Mouse (Mus musculus) stomach, postnatal 0 days (tissue): ENCODE results near the gene Rnf126. TPM values are rescaled to one million over a fixed set of nuclear protein-coding genes. Genes with fewer than 3 reads are reported as not detected.

Source experiments
- ATAC-seq: fragments of 200-750 bp; cut with Nextera tagmentation; 2 replicates; pipeline ENCODE4 v1.8.0; 2017; ENCODE audit not compliant: low FRiP score, low TSS enrichment
- DNase-seq: peaks from one replicate; pipeline ENCODE4 v3.0.0-alpha.2; 2016; ENCODE audit warnings: low spot score
- H3K27ac ChIP-seq: fragments of 300-500 bp; sonication (generic); replicated peaks from 2 replicates; pipeline ENCODE4 v1.5.1; 2014; ENCODE audit warnings: mild to moderate bottlenecking, control low read depth
- H3K27me3 ChIP-seq: fragments of 300-500 bp; sonication (generic); 2 replicates; pipeline ENCODE4 v1.6.1; 2014; ENCODE audit warnings: low read length; ENCODE audit not compliant: control insufficient read depth, insufficient read depth
- H3K36me3 ChIP-seq: fragments of 300-500 bp; sonication (generic); 2 replicates; pipeline ENCODE4 v1.6.1; 2014; ENCODE audit warnings: low read length, mixed read lengths; ENCODE audit not compliant: control insufficient read depth, insufficient read depth
- H3K4me1 ChIP-seq: fragments of 300-500 bp; sonication (generic); replicated peaks from 2 replicates; pipeline ENCODE4 v1.6.1; 2014; ENCODE audit warnings: antibody characterized with exemption; ENCODE audit not compliant: control insufficient read depth, insufficient read depth
- H3K4me2 ChIP-seq: fragments of 300-500 bp; sonication (generic); replicated peaks from 2 replicates; pipeline ENCODE4 v1.6.1; 2014; ENCODE audit warnings: low read depth, mild to moderate bottlenecking, control low read depth, moderate library complexity
- H3K4me3 ChIP-seq: fragments of 300-500 bp; sonication (generic); 2 replicates; pipeline ENCODE4 v1.5.1; 2014; ENCODE audit warnings: low read depth, low read length, control low read depth
- H3K9ac ChIP-seq: fragments of 300-500 bp; sonication (generic); 2 replicates; pipeline ENCODE4 v1.6.1; 2014; ENCODE audit warnings: mild to moderate bottlenecking, low read length, control low read depth, mixed read lengths
- H3K9me3 ChIP-seq: fragments of 300-500 bp; sonication (generic); 2 replicates; pipeline ENCODE4 v1.6.1; 2016; ENCODE audit warnings: low read length; ENCODE audit not compliant: control insufficient read depth
- CTCF ChIP-seq: IDR thresholded peaks from 2 replicates; pipeline ENCODE4 v1.5.1; 2016; ENCODE audit warnings: antibody characterized with exemption, low read depth, mild to moderate bottlenecking, moderate library complexity
- EP300 ChIP-seq: optimal IDR thresholded peaks from 2 replicates; pipeline ENCODE3; 2016; ENCODE audit warnings: antibody characterized with exemption
- WGBS: fragments of 180-500 bp; shearing (Covaris S2); extraction: QIAGEN DNeasy Blood & Tissue Kit; methylation state at CpG from one replicate; pipeline ENCODE4 v1.1.7; 2014; 5-methylcytosine and 5-hydroxymethylcytosine counted together
- polyA plus RNA-seq: library from polyadenylated mRNA; unstranded; fragments of >200 nt; fragmentation: Nextera tagmentation; extraction: Ambion mirVana; gene quantifications from 2 replicates; pipeline ENCODE4 v1.2.1, GENCODE M21; 2015

The Rnf126 gene
- polyA plus RNA-seq, 1 experiment from 2014 or later = 60.0 TPM

- peak overlapping the region; percentile 41 for H3K4me3 ChIP-seq
- no peak for TF ChIP-seq EP300
- no peak for TF ChIP-seq CTCF
- peak overlapping the region; percentile 62 for H3K4me2 ChIP-seq
- 3% methylated on average over 13 of the region's 13 CpGs for WGBS
- peaks cover 2% of the 10 kb centered on the region; the same call in 1 of the 2 replicates for H3K4me1 ChIP-seq
- no peaks in the 10 kb centered on the region for H3K27me3 ChIP-seq
- H3K27ac ChIP-seq = peak overlapping the region; percentile 37
- DNase-seq (no peak), ATAC-seq (no peak; the same call in 1 of the 2 replicates)
- H3K9me3 ChIP-seq = no peaks in the 10 kb centered on the region
- peak overlapping the region; percentile 27; the same call in 1 of the 2 replicates for H3K9ac ChIP-seq
- H3K36me3 ChIP-seq = no peaks in the 10 kb centered on the region
Measured at GRCm38 (mm10) chr10:79780664-79781015, 13.9 kb upstream of the Rnf126 start.

- peak; percentile 92 for ATAC-seq
- Histone ChIP-seq H3K4me1 (peaks cover 2% of the 10 kb centered on the region; the same call in 1 of the 2 replicates), H3K9me3 (no peaks in the 10 kb centered on the region), H3K4me3 (peak overlapping the region; percentile 41), H3K27me3 (no peaks in the 10 kb centered on the region), H3K9ac (peak overlapping the region; percentile 27), H3K36me3 (no peaks in the 10 kb centered on the region), H3K27ac (peak overlapping the region; percentile 37), H3K4me2 (peak overlapping the region; percentile 62)
- 2% methylated on average over 55 of the region's 55 CpGs for WGBS
- DNase-seq = peak; percentile 100
- TF ChIP-seq EP300 (no peak), CTCF (peak; percentile 89)
Measured at GRCm38 (mm10) chr10:79779784-79780663, 13.3 kb upstream of the Rnf126 start.

- ATAC-seq (no peak), DNase-seq (no peak)
- no peaks in the 10 kb centered on the region for H3K36me3 ChIP-seq
- 38% methylated on average over 2 of the region's 2 CpGs for WGBS
- H3K27me3 ChIP-seq = no peaks in the 10 kb centered on the region
- H3K9ac ChIP-seq = no peak overlapping the region
- no peak overlapping the region for H3K27ac ChIP-seq
- TF ChIP-seq EP300 (no peak), CTCF (no peak)
- H3K4me2 ChIP-seq = no peak overlapping the region
- H3K4me1 ChIP-seq = peaks cover 2% of the 10 kb centered on the region; the same call in 1 of the 2 replicates
- no peaks in the 10 kb centered on the region for H3K9me3 ChIP-seq
- H3K4me3 ChIP-seq = no peak overlapping the region
Measured at GRCm38 (mm10) chr10:79779193-79779592, 12.4 kb upstream of the Rnf126 start.

GRCm38 (mm10) chr10:79778006-79778405 is 11.3 kb upstream of the Rnf126 start:
- peaks cover 2% of the 10 kb centered on the region; the same call in 1 of the 2 replicates for H3K4me1 ChIP-seq
- DNase-seq (peak; percentile 72), ATAC-seq (no peak)
- 9% methylated on average over 15 of the region's 15 CpGs for WGBS
- no peaks in the 10 kb centered on the region for H3K9me3 ChIP-seq
- TF ChIP-seq EP300 = no peak
- TF ChIP-seq CTCF = no peak
- peak overlapping the region; percentile 72 for H3K4me2 ChIP-seq
- peak overlapping the region; percentile 75 for H3K27ac ChIP-seq
- no peak overlapping the region for H3K9ac ChIP-seq
- H3K4me3 ChIP-seq = peak overlapping the region; percentile 46; the same call in 1 of the 2 replicates
- H3K27me3 ChIP-seq = no peaks in the 10 kb centered on the region
- H3K36me3 ChIP-seq = no peaks in the 10 kb centered on the region

- H3K27me3 ChIP-seq = no peaks in the 10 kb centered on the region
- H3K4me2 ChIP-seq = peak within 1 kb of the TSS; percentile 72
- peak within 1 kb of the TSS; percentile 75 for H3K27ac ChIP-seq
- no peaks in the 10 kb centered on the region for H3K9me3 ChIP-seq
- TF ChIP-seq EP300 = no peak
- no peak for TF ChIP-seq CTCF
- ATAC-seq (no peak), DNase-seq (peak; percentile 61)
- H3K9ac ChIP-seq = peak within 1 kb of the TSS; percentile 63
- WGBS = 1% methylated on average over 34 of the region's 39 CpGs
- peaks cover 2% of the 10 kb centered on the region; the same call in 1 of the 2 replicates for H3K4me1 ChIP-seq
- H3K4me3 ChIP-seq = peak within 1 kb of the TSS; percentile 46
- no peaks in the 10 kb centered on the region for H3K36me3 ChIP-seq
Measured at GRCm38 (mm10) chr10:79777103-79777531, 10.4 kb upstream of the Rnf126 start, which contains the start of gene Fstl3. Gene Fstl3, plus strand, starts transcription at chr10:79777272.
